Mouse (Mus musculus) right cerebral cortex, postnatal 4 days (tissue): Measurements from ENCODE around the gene Ldha.

Experiments
- DNase-seq: peaks from one replicate; pipeline ENCODE4 v3.0.0-alpha.2; 2022

Ldha gene

GRCm38 (mm10) chr7:46838104-46838671 is 3.1 kb upstream of the Ldha start:
- peak; percentile 29 for DNase-seq

- peak; percentile 73 for DNase-seq
Observed at GRCm38 (mm10) chr7:46838891-46839302, 2.4 kb upstream of the Ldha start.

- DNase-seq: no peak
Observed at GRCm38 (mm10) chr7:46839446-46839845, 1.8 kb upstream of the Ldha start.

- DNase-seq: no peak
Observed at GRCm38 (mm10) chr7:46839861-46840260, 1.4 kb upstream of the Ldha start.

GRCm38 (mm10) chr7:46840326-46840725 is 949 bp upstream of the Ldha start:
- DNase-seq: no peak

- DNase-seq: no peak
Observed at GRCm38 (mm10) chr7:46842278-46842677, 1.0 kb downstream of the Ldha start.

GRCm38 (mm10) chr7:46843576-46843975 is 2.3 kb downstream of the Ldha start:
- DNase-seq: no peak

GRCm38 (mm10) chr7:46845211-46845977 is 4.1 kb downstream of the Ldha start:
- DNase-seq: peak; percentile 97

GRCm38 (mm10) chr7:46845978-46846485 is 4.8 kb downstream of the Ldha start:
- DNase-seq: no peak

GRCm38 (mm10) chr7:46846486-46847244 is 5.4 kb downstream of the Ldha start:
- peak; percentile 64 for DNase-seq

- DNase-seq: no peak
Observed at GRCm38 (mm10) chr7:46849287-46849686, 8.0 kb downstream of the Ldha start.

GRCm38 (mm10) chr7:46851026-46851425 is 9.8 kb downstream of the Ldha start:
- DNase-seq: no peak

GRCm38 (mm10) chr7:46852666-46853065 is 11.4 kb downstream of the Ldha start:
- no peak for DNase-seq

- no peak for DNase-seq
Observed at GRCm38 (mm10) chr7:46853365-46853764, 12.1 kb downstream of the Ldha start.

- no peak for DNase-seq
Observed at GRCm38 (mm10) chr7:46855866-46856560, 14.7 kb downstream of the Ldha start.

- DNase-seq: no peak
Observed at GRCm38 (mm10) chr7:46857436-46857835, 16.2 kb downstream of the Ldha start.

GRCm38 (mm10) chr7:46859031-46859430 is 17.8 kb downstream of the Ldha start:
- DNase-seq: no peak

- DNase-seq: no peak
Observed at GRCm38 (mm10) chr7:46860996-46861395, 19.7 kb downstream of the Ldha start, which contains the start of gene Ldhc. Gene Ldhc (plus strand): TSS chr7:46861203.

GRCm38 (mm10) chr7:46871988-46872387 is 30.7 kb downstream of the Ldha start:
- no peak for DNase-seq

- DNase-seq: no peak
Observed at GRCm38 (mm10) chr7:46876841-46877240, 35.6 kb downstream of the Ldha start.

GRCm38 (mm10) chr7:46877255-46877654 is 36.0 kb downstream of the Ldha start:
- DNase-seq: no peak

- DNase-seq: peak; percentile 9
Observed at GRCm38 (mm10) chr7:46879851-46880250, 38.6 kb downstream of the Ldha start.

GRCm38 (mm10) chr7:46880992-46881391 is 39.7 kb downstream of the Ldha start:
- no peak for DNase-seq
